Mouse (Mus musculus): ENCODE measurements around the gene Bcl7c.
"Not testable (repeated sequence)": the region's sequence is repeated elsewhere in the genome, so short reads cannot be mapped to it uniquely, and the experiment has no call there.

Bcl7c gene

DNA sequence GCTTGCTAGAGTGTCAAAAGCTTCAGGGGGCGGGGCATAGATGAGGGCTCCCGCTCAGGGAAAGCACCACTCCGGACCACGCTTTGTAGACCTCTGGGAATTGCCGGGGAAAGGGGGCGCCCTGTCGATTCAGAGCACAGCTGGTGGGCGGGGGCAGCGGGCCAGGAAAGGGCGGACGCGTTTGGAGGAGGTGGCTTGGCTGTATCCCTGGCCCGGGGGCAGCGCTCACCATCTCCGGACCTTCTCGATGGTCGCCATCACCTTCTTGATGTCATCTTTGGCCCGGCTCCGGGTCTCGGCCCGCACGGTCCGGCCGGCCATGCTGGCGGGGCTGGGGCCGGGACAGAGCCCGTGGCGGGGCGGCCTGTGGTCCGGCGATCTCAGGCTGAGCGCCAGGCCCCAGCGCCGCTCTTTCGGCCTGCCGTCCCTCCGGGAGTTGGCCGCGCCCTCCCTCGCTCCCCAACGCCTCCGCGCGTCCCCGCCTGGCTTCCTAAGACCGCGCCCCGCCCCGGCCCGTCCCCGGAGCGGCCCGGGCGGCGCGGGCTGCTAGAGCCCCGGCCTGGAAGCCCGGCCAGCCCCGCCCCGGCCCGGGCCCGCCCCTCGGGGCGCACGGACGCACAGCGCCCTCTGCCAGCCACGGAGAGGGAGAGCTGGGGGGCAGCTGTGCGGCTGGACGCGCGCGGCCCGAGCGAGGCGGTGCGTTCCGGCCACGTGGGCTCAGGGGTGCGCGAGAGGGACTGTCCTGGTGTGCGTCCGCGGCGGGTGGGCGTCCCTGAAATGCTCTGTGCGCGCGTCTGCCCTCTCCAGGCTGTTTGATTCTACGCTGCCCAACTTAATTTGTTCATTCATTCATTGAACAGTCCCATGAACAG, at the start of gene Bcl7c:
TSS of gene Bcl7c (minus strand) at position 727 of the 872 bp plus-strand sequence.
- DNase-seq (ENCODE audit: low spot score) = peak; percentile 80

DNA sequence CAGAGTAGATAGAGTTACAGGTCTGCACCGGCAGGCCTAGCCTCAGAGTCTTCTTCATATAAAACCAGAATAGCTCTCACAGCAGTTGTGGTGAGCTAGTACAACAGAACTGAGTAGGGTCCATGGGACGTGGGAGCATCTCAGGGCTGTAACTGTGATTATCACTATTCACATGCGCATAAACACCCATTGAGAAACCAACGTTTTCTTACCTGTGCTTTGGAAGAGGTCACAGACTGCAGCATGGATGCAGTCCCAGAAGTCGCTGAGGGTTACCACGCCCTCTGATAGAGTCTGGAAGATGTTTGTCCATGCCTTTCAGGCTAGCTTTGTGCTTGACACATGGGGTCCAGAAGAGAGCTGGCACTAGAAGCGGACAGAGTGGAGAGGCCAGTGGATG, 45.0 kb upstream of the Bcl7c start:
- no peak for DNase-seq (ENCODE audit: low spot score)

DNA sequence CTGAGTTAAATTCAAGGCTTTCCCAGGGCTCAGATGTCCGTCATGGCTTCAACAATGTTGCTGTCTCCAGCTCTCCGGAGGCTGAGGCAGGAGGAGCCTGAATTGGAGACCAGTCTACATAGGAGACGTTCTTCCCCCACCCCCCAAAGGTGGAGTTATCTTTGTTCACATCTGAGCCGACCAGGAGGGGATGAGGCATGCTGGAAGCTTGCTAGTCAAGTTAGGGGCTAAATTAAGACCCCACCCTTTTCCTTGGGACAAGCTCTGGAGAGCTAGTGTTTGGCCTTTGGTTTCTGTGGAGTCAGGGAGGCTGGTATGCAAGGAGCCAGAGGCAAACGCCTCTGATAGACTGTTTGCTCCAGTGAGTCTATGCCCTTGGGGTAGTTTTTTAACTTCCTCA, 44.4 kb upstream of the Bcl7c start:
- DNase-seq (ENCODE audit: low spot score) = no peak

DNA sequence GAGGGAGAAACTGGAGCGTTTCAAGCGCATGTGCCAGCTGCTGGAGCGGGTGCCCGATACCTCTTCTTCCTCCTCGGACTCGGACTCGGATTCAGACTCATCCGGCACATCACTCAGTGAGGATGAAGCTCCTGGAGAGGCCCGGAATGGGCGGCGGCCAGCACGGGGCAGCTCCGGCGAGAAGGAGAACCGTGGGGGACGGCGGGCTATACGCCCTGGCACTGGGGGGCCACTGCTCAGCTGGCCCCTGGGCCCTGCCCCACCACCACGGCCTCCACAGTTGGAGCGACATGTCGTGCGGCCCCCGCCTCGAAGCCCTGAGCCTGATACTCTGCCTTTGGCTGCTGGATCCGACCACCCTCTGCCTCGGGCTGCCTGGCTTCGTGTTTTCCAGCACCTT, 43.3 kb upstream of the Bcl7c start:
- DNase-seq (ENCODE audit: low spot score) = no peak

DNA sequence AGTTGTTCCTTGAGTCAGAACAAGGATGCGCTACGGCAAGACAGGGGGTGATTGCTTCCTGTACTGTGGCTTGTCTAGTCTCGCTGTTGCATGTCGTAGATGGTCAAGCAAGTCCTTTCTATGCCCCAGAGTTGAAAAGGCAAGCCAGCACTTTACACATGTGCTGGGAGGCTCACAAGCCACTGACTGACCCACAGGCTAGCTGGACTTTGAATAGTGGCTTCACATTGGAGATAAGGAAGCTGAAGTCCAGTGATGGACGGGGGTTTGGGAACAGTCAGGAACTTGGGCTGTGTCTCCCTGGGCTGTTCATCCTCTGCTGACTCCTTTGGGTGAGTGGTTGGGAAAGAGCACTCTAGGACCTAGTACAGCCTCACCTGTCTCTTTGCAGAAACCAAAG, 42.9 kb upstream of the Bcl7c start:
- no peak for DNase-seq (ENCODE audit: low spot score)

GRCm38 (mm10) chr7:127750131-127751127, 41.7 kb upstream of the Bcl7c start:
- no peak for DNase-seq (ENCODE audit: low spot score)

- DNase-seq (ENCODE audit: low spot score) = no peak
These were observed 39.5 kb upstream of the Bcl7c start for GRCm38 (mm10) chr7:127748235-127748560.

- no peak for DNase-seq (ENCODE audit: low spot score)
These were observed 39.0 kb upstream of the Bcl7c start for GRCm38 (mm10) chr7:127747559-127748234.

DNA sequence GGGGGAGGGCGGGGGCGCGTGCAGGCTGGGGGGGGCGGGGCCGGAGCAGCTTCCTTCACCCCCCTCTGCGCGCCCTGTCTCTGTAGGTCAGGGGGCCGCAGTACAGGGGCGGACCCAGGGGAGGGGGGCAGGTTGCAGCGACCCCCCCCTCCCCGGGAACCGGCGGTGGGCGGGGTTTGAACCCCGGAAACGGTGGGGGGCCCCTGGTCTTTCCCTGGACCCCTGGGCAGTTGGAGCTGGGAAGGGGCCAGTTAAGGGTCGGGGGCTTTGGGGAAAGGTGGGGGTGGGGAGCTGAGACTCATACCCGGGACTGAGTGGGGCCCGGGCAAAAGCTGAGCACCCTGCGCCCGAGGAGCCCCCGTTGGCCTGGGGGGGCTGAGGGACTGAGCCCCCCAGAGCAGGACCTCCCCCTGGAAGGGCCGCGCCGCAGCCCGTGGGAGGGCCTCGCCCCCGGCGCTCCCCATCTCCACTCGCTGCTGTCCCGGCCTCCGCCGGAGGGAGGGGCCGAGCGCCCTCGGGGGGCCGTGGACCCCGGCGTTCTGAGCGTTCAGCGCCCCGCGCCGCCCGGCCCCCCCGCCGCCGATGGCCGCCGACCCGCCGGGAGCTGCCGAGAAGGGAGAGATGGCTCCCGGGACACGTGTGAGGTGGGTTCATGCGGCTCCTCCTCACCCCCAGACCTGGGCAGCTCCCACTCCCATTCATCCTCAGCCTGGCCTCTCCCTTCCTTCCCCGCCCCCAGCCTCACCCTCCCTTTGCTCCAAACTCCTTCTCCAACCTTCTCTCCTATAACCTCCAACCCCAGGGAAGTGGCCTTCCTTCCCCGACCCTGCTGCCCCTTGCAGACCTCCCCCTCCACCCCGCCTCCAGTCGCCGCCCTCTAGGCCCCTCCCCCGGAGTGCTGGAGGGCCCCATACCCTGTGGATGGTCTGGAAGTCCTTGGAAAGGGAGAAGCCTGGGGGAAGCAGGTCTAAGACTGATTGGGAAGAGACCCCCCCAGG, 38.1 kb upstream of the Bcl7c start:
- DNase-seq (ENCODE audit: low spot score) = no peak

GRCm38 (mm10) chr7:127745652-127746493, 37.1 kb upstream of the Bcl7c start:
- peak; percentile 99 for DNase-seq (ENCODE audit: low spot score)

- DNase-seq (ENCODE audit: low spot score) = peak; percentile 96
These were observed 36.5 kb upstream of the Bcl7c start for GRCm38 (mm10) chr7:127745251-127745651.

GRCm38 (mm10) chr7:127744366-127745045, 35.8 kb upstream of the Bcl7c start, which contains the start of gene Fbxl19:
Gene Fbxl19, plus strand, starts transcription at chr7:127744543.
- peak; percentile 71 for DNase-seq (ENCODE audit: low spot score)

- DNase-seq (ENCODE audit: low spot score) = not testable (repeated sequence)
These were observed 23.3 kb upstream of the Bcl7c start, which contains the start of gene Ctf2 for GRCm38 (mm10) chr7:127732066-127732465. Gene Ctf2, minus strand, starts transcription at chr7:127732166.

GRCm38 (mm10) chr7:127730170-127730569, 21.4 kb upstream of the Bcl7c start:
- no peak for DNase-seq (ENCODE audit: low spot score)

DNA sequence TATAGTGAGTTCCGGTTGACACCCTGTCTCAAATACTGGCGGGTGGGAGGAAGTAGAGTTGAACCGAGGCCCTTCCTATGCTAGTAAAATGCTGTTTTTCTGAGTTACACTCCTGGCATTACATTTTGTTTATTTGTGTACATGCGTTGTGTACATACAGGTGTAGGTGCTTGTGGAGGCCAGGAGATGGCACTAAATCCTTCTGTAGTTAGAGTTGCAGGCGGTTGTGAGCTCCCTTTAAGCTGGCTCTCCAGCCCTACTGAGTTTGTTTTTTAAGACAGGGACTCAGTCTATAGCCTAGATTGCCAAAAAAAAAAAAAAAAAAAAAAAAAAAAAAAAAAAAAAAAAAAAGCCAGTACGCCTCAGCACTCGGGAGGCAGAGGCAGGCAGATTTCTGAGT, 19.2 kb upstream of the Bcl7c start:
- no peak for DNase-seq (ENCODE audit: low spot score)

DNA sequence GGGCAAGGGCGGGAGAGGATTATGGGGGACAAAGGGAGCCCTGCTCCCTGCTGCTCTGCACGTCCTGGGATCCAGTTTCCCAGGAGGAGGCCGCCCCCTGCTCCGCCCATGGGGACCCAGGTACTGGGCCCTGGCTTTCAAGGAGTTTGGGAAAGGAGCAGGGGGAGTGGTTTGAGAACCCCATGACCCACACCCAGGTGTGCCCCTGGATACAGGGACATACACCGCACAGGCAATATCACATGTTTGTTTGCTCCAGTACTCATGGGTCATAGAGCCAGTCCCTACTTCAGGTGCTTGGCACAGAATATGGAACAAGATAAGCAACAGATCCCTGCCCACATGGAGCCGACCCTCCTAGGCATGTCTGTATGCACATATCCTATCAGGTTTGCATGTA, 17.2 kb upstream of the Bcl7c start:
- no peak for DNase-seq (ENCODE audit: low spot score)

GRCm38 (mm10) chr7:127725490-127725889, 16.8 kb upstream of the Bcl7c start:
- DNase-seq (ENCODE audit: low spot score) = no peak

- no peak for DNase-seq (ENCODE audit: low spot score)
These were observed 10.5 kb upstream of the Bcl7c start for GRCm38 (mm10) chr7:127719258-127719657.

- no peak for DNase-seq (ENCODE audit: low spot score)
These were observed 9.6 kb upstream of the Bcl7c start for GRCm38 (mm10) chr7:127718339-127718738.

All from left cerebral cortex, adult 11 months (tissue).